Mouse (Mus musculus): Measurements from ENCODE around the gene Bhlhe40.

GRCm38 (mm10) chr6:108703085-108703484, 42.7 kb downstream of the Bhlhe40 start:
- TF ChIP-seq CTCF (IDR thresholded peaks at IDR 0.05; ENCODE audit: extremely low read depth, insufficient read depth, low read length) (no peak), POLR2A (IDR thresholded peaks at IDR 0.05; ENCODE audit: extremely low read depth, insufficient read depth, low read length) (no peak)
